Mouse (Mus musculus) heart, adult 11 months (tissue): ENCODE measurements around the gene Lmx1b.

Experiments
- DNase-seq: peaks from one replicate; pipeline ENCODE4 v3.0.0; 2022

Gene Lmx1b

GRCm38 (mm10) chr2:33630081-33631021 lies 10.0 kb downstream of the Lmx1b start:
- DNase-seq: peak; percentile 86

DNA sequence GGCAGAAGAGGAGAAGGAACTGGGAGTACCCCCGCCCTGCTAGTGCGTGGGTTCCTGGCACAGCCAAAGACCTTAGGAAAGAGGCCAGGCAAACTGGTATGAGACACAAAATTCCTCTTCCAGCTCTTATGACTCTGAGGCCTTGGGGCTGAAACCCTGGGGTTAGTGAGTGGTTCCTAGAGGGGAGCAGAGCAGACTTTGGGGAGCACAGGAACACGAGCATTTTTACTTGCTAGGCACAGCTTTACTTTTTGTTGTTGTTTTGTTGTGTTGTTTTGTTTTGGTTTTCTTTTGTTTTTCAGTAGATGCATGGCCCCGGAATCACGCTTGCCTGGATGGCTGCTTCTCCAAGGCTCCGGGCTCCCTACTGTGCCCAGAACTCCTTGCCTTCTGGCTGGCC lies 10.7 kb downstream of the Lmx1b start:
- no peak for DNase-seq

- no peak for DNase-seq
Measured at GRCm38 (mm10) chr2:33628791-33629190, 11.5 kb downstream of the Lmx1b start.

- no peak for DNase-seq
Measured at GRCm38 (mm10) chr2:33627058-33627375, 13.3 kb downstream of the Lmx1b start.

DNA sequence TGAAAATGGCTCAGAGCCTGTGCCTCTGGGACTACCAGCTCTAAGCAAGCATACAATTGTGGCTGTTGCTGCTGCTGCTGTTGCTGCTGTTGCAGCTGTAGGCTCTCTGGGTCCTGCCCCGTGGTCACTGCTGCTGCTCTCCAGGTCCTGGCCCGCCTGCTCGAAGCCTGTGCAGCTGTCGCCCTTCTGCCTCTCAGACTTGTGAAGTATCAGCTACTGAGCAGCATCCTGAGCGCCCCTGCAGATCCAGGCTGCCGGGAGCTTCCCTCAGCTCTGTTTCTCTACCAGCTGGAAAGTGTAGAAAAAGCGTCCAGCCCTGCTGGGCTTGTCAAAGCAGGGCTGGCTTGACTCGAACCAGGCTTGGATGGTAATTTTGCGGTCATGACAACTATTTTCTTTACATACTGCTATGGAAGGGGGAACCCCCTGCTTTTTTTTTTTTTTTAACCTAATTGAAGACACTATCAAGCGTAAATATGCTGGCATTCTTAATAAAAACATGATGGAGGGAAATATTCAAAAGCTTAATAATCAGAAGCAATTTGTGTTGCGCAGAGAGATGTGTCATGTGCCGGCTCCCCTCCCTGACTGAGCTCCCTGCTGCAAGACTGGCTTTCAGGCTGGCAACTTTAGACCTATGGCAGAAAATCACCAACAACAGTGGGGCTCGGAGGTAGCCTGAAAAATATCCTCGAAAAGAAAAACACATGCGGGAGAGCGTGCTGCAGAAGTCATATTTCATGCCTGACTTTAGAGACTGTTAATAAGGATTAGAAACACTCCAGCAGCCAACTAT lies 13.9 kb downstream of the Lmx1b start:
- DNase-seq: no peak

DNA sequence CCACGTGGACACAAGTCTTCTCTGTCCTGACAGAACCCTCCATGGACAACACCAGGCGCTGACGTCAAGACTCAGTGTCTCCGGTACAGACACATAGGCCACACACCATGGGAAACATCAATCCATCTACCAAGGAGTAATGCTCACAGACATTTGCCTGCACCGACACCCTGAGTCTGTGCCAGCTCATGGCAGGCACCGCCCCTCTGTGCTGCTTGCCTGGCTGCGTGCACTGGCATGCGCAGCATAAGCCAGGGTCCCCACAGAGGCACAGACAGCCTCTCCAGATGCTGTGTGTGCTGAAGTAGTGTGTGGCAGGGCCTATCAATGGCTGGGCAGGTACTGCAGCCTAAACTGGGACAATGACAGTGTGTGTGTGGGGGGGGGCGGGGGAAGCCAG lies 22.6 kb downstream of the Lmx1b start:
- no peak for DNase-seq

DNA sequence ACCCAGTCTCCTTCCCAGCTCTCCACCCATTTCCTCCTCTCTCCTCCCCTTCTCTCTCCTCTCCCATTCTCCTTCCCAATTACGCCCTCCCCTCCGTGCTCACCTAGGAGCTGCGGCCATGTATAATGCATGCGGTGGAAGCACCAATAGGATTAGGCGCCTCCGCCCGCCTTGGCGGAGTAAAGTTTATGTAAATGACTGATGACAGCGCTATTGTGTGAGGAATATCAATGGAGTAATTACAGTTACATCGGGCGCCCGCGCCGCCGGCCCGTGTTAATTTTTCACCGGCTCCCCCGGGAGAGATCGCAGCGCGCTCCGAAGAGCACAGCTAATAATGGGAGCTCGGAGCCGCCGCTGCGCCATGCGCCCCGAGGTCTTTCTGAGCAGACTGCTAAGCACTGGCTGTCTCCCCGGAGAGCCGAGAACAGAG lies 23.9 kb downstream of the Lmx1b start:
- no peak for DNase-seq

- no peak for DNase-seq
Measured at GRCm38 (mm10) chr2:33615843-33616344, 24.4 kb downstream of the Lmx1b start.

DNA sequence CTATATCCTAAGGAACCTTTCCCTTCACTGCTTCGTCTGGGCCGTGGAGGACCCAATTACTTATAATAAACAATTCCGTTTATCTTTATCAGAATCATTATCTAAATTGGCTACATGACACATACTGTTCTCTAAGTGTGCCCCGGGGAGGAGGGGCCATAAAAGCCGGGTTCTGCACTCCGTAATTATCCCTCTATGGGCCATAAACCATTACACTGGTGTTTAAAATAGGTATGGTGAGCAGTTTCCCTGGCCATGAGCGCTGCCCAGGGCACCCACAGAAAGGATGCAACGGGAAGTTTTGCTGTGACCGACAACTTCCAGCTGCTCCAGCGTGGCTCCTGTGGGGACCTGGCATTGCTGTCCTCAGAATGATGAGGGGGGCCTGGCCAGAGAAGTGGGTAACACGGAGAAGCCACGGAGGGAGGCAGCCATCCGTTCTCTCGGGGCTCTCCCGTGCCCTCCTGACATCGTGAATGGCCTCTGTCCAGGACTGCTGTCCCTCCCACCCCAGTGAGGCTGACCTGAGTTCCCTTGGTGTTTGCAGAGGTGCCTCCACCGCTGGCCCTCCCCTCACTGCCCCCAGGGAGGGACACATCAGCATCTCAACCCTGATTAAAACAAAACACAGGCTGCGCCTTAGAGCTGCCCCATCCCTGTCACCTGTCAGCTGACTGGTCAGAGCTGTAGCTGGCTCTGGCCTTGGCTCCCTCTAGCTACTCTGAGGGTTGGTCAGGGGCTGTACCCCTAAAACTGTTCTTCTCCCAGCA lies 34.6 kb downstream of the Lmx1b start:
- DNase-seq: no peak

DNA sequence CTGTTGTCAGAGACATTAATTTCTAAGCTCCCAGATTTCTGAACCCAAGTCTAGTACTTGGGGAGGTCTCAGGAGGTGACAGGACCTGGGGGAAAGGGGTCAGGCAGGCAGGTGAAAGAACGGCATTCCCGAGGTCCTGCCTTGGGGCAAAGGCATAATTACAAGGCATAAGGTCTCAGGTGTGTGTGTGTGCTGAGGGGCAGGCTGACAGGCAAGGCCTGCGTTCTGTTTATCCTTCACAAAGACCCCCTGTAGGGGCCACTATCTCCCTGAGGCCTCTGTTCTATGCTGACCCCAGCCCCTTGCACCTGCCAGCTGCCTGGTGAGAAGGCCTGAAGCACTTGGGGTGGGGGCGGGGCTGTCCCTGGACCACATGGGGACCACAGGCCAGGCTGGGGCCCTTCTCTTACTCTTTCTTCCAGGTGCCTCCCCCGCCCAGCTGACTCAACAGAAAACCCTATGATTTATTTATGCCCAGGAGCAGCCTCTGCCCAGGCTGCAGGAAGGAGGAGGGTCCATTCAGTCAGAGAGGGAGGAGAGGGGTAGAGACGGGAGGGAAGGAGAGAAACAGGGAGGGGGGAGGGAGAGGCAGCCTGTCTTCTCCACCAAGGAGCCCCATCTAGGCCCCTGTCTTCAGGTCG lies 35.3 kb downstream of the Lmx1b start:
- DNase-seq: no peak

GRCm38 (mm10) chr2:33600520-33600919 lies 39.8 kb downstream of the Lmx1b start:
- no peak for DNase-seq

- DNase-seq: no peak
Measured at GRCm38 (mm10) chr2:33597384-33597783, 42.9 kb downstream of the Lmx1b start.

DNA sequence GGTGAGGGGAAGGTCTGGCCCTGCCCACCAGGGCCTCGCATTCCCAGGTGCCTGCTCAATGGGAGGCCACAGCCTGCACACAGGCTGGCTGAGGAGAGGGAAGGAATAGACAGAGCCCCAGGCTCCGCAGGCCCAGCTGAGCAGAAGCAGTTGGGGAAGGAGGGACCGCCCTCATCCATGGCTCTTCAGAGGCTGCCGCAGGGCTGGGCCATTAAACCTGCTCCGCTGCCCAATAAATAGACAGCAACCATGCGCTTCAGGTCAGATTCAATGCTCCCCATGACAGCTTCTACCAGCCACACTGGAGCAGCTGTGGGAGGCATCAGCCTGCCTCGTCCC lies 45.3 kb downstream of the Lmx1b start:
- no peak for DNase-seq

GRCm38 (mm10) chr2:33594181-33595084 lies 45.9 kb downstream of the Lmx1b start:
- DNase-seq: no peak

DNA sequence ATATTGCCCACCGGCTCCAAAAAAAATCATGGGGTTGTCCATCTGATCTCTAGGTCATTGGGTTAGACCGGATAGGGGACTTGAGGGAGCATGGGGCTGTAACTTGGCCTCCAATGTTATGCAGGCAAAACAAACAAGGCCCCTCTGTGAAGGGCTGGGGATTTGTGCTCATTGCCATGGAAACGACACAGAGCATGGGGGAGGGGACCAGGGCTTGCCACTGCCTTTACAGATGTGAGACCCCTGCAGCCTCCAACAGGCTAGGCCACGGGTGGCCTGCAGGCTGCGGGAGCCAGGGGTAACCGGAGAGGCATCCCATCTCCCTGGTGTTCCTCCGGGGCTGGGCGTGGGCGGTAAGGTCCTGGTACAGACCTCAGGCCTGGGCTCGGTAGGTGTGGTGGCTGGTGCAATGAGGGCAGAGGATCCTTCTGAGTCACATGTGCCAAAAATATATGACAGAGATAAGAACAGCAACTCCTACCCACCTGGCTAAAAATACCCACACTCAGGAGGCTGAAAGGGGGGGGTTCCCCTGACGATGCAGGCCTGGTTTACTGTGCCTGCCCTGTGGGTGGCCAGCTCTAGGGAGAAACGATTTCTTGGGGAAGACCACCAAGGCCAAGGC lies 47.3 kb downstream of the Lmx1b start:
- DNase-seq: peak; percentile 94

- DNase-seq: no peak
Measured at GRCm38 (mm10) chr2:33589280-33589679, 51.0 kb downstream of the Lmx1b start.

DNA sequence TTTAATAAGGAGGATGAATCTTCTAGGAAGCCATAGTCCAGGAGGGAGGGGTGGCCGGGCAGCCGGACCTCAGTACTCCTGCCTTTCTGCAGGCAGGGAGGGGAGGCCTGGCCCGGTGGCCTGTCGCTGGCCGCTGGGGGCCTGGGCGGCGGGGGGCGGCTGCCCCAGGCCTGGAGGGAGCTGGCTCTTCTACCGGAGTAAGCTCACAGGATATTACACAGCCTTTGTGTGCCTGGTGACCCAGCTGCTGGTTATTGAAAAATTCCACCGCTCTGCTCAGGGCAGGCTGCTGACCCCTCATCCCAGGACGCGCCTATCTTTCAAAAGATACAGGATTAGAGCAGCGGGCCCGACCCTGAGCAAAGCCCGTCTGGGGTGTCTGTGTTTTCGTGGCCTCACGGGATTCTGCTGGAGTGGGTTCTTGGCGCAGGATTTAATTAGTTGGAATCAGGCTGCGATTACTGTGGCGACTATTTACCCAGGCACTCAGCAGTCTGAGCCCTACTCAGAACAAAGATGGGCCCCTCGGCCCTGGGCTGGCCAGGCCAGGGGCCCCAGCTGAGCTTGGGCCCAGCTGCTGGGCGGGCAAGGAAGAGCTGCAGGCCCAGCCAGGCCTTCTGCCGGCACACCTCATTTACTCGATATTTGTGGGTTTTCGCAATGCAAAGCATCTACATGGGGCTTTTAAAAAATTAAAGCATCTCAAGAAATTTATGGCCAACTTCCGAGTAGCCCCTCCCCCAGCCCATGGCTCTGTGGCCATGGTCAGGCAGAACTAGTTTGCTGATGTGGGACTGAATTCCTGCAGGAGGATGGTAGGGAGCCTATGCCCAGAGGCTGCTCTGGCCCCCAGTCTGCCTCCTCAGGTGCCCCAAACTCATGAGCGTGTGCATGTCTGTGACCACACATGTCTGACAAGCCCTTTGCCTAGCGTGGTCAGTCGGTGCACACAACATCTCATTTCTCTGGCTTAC lies 55.1 kb downstream of the Lmx1b start:
- DNase-seq: no peak

GRCm38 (mm10) chr2:33583761-33584160 lies 56.5 kb downstream of the Lmx1b start:
- no peak for DNase-seq

DNA sequence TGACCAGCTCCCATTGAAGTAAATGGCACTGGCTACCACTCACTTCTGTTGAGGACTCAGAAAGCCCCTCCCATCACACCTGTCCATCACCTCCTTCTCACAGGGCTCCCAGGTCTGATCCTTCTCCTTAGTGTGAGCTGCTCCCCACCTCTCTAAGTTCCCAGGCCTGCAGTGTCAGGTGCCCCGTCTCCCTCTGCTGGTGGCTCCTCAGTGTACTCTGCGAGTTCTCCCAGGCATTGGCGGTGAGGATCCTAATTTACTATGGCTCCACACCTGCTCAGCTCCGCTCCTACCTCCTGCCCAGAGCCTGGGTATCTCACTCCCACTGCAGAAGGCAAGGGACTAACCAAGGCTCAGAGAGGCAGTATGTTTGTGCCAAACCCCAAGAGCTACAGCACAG lies 57.0 kb downstream of the Lmx1b start:
- no peak for DNase-seq
